Mouse (Mus musculus): ENCODE measurements around the gene Fev. TPM values are rescaled to one million over a fixed set of nuclear protein-coding genes. Genes with fewer than 3 reads are reported as not detected.
A peak's percentile ranks its signal among the peaks of the same experiment; 100 is the strongest.

The Fev gene
- total RNA-seq, 1 experiment from 2014 or later = not detected

DNA sequence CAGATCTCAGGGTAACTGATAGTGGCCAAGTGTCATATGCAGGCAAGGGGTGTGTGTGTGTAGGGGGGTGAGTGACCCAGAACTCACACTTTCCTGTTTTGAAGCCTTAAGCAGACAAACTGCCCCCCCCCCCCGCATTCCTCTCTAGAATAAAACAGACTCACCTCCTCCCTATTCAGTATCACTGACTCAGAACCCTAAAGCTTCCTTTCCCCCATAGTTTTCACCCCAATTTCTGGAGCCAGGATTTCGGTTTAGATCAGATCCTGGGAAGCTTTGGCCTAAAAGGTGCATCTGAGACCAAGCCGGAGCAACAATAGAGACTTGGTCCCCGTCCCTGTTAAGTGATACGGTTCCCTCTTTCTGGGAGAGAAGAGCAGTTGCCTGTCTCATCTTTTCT, 1.8 kb downstream of the Fev start:
- ATAC-seq (replicated peaks in 1 of 2; ENCODE audit: insufficient read depth in 1 of 2, low FRiP score in 2 of 2, low TSS enrichment in 1 of 2, low read depth in 1 of 2, poor library complexity in 2 of 2, severe bottlenecking in 2 of 2) = no peak

DNA sequence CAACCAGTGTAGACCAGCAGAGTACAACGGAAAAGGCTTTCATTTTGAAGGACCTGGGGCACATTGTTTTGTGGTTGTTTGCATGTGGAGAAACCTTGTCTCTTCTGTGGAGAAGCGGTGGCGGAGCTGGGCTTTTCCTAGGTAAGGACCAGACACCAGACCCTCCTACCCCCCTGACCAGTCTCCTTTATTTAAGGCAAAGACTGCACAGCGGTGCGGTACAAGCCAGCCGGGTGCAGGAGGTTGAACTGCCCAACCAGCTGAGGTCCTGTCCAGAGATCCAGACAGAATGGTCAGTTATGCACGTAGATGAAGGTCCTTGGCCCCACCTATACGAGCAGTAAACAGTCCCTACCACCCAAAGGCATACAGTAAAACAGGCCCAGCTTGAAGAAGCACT, 2.4 kb downstream of the Fev start:
- no peak for ATAC-seq (replicated peaks in 1 of 2; ENCODE audit: insufficient read depth in 1 of 2, low FRiP score in 2 of 2, low TSS enrichment in 1 of 2, low read depth in 1 of 2, poor library complexity in 2 of 2, severe bottlenecking in 2 of 2)

DNA sequence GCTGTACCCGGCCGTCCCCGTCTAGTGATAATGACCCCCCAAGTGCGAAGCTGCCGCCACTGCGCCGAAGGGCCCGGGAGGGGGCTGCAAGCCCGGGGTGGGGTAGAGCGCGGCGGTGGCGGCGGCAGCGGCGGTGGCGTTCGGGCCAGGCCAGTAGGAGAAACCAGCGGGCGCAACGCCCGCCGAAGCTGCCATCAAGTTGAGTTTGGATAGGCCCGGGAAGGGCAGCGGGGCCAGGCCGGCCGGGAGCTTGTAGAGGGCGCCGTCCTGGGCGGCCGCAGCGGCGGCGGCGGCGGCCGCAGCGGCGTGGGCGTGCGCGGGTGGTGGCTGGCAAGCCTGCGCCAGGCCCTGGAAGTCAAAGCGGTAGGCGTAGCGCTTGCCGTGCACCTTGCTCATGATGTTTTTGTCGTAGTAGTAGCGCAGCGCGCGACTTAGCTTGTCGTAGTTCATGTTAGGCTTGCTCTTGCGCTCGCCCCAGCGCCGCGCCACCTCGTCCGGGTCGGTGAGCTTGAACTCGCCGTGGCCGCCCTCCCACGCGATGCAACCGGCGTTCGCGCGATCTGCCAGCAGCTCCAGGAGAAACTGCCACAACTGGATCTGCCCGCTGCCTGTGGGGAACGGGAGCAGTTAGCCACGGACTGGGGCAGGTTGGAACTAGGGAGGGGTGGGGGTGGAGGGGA, 3.0 kb downstream of the Fev start:
- no peak for ATAC-seq (replicated peaks in 1 of 2; ENCODE audit: insufficient read depth in 1 of 2, low FRiP score in 2 of 2, low TSS enrichment in 1 of 2, low read depth in 1 of 2, poor library complexity in 2 of 2, severe bottlenecking in 2 of 2)

DNA sequence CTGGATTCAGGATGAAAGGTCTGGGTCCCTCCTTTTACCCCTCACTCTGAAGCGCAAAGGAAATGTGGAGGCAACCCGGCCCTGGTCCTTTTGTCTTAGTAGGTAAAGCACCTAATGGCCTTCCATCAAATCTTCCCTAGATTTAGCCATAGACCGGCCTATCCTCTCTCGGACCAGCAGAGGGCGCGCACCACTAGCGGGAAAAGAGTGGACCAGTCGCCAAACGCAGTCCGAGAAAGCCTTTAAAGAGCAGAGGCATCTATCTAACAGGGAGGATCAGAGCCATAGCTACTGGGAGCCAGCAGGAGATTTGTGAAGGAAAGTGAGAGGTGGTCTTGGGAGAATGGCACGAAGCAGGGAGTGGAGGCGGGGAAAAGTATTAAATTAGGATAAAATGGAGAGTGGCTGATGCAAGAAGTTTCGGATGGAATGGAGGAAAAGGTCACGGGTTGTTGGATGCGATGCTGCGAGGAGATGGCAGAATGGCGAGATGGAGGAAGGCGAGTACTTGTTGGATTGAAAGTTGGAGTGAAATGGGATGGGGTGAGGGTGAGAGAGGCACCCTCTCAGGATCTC, 4.3 kb downstream of the Fev start:
- ATAC-seq (replicated peaks in 1 of 2; ENCODE audit: insufficient read depth in 1 of 2, low FRiP score in 2 of 2, low TSS enrichment in 1 of 2, low read depth in 1 of 2, poor library complexity in 2 of 2, severe bottlenecking in 2 of 2) = peak; percentile 51 to 55; a peak in 2 of 4 replicates

DNA sequence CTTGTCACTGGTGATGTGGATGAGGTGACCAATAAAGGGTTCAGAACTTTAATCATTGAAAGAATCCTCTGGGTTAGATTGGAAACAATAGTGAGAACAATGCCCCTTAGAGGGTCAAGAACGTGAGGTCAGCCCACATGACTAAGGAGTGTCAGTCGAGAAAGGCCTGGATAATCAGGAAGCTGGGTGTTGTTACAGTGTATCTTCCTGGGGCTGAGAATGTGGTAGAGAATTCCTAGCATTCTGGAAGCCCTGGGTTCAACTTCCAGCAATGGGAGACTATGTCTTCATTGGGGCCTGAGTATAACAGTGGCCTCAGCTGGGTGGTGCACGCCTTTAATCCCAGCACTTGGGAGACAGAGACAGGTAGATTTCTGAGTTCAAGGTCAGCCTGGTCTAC, 8.0 kb downstream of the Fev start:
- ATAC-seq (replicated peaks in 1 of 2; ENCODE audit: insufficient read depth in 1 of 2, low FRiP score in 2 of 2, low TSS enrichment in 1 of 2, low read depth in 1 of 2, poor library complexity in 2 of 2, severe bottlenecking in 2 of 2) = no peak

DNA sequence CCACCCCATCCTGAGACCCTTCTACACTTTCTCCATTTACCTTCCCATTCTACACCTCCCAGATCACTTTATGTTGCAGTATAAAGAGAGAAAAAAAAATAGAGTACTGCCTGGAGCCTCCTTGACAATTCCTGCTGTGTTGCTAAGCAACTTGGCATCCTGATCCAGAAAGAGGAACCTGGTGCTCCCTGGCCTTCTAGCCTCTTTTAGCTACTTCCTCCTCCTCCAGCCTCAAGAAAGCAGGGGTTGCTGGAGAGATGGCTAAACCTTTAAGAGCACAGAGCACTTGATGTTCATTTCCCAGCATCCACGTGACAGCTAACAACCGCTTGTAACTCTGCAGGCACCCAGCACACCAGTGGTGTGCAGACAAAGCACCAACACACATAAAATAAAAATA, 13.0 kb downstream of the Fev start:
- ATAC-seq (replicated peaks in 1 of 2; ENCODE audit: insufficient read depth in 1 of 2, low FRiP score in 2 of 2, low TSS enrichment in 1 of 2, low read depth in 1 of 2, poor library complexity in 2 of 2, severe bottlenecking in 2 of 2) = peak in 1 of 2 experiments; percentile 36; a peak in 1 of 4 replicates

DNA sequence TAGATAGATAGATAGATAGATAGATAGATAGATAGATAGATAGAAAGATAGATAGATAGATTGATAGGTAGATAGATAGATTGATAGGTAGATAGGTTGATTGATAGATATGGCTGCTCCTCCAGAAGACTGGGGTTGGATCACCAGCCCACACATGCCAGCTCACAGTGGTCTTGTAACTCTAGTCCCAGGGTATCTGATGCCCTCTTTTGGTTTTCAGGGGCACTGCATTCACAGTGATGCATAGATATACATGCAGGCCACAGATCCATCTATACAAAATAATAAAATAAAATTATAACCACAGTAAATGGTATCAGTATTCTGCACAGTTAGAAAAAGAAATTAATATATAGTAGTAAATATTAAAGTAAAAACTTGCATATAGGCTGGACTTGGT, 23.4 kb downstream of the Fev start:
- ATAC-seq (replicated peaks in 1 of 2; ENCODE audit: insufficient read depth in 1 of 2, low FRiP score in 2 of 2, low TSS enrichment in 1 of 2, low read depth in 1 of 2, poor library complexity in 2 of 2, severe bottlenecking in 2 of 2) = no peak

DNA sequence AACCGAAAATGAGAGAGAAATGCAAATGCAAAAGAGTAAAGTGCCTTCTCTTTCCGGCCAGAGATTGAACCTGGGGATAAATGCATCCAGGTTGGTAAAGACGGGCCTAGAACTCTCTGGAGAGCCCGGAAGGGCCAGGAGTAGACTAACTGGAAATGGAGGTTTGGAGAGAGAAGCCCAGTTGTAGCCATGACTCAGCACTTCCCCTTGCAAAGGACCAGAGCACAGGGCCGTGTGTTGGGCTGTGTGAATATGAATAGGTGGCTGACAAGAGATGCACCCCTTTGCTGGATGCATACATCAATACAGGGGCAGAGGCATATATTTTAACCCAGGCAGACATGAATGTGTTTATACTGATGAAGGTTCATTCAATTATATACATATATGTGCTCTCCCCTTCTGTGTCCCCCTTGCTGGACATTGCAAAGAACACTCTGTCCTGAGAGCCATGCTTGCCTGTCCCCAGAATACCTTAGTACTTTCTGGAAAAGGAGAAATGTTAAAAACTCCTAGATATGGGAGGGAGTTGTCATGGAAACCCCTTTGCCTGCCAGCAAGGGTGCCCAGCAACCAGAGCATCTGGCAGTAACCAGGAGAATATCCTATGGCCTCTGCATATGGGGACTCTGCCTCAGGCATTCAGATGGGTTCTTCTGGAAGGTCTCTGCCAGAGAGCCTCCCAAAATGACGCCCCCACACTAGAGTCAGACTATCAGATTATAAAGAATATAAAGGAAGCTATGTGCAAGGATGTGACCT, 25.8 kb downstream of the Fev start:
- no peak for ATAC-seq (replicated peaks in 1 of 2; ENCODE audit: insufficient read depth in 1 of 2, low FRiP score in 2 of 2, low TSS enrichment in 1 of 2, low read depth in 1 of 2, poor library complexity in 2 of 2, severe bottlenecking in 2 of 2)

DNA sequence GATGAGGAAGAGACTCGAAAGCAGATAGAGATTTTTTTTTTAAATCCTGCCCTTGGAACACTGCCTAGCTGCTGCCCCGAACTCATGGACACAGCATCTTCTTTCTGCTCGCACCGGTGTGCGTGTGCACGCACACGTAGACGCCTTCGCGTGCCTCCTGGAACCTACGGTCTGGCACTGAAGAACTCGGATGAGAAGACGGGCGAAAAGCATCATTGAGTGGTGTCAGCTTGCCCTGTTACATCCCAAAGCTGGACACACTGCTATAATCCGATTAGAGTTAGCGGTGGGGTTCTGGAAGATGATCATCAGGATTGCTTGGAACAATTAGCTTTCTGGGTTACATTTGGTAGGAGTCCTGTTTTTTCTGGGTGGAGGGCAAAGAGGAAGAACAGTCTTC, 26.4 kb downstream of the Fev start:
- no peak for ATAC-seq (replicated peaks in 1 of 2; ENCODE audit: insufficient read depth in 1 of 2, low FRiP score in 2 of 2, low TSS enrichment in 1 of 2, low read depth in 1 of 2, poor library complexity in 2 of 2, severe bottlenecking in 2 of 2)

DNA sequence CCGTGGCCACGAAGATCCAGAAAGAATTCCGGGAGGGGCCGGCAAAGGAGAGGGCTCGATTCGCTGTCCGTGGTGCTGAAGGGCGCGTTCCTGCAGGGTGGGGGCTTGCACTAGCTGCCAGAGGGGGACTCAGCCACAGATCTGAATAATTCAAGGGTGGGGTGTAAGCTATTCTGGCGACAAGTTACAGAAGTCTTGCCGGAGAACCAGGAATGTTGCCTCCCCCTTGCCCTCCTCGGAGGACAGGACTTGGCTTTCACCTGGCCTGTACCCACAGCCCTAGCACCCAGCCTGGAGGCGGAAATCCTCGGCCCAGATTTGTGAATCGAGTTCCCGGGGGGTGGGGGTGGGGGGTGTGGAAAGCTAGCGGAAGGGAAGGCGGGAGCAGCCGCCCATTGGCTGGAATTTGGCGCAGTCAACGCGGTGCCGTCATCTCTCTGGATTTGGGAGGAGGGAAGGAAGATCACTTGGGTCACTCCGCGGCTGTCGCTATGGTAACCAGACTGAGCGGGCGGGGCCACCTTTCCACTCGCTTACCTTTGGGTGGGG, 27.0 kb downstream of the Fev start:
- ATAC-seq (replicated peaks in 1 of 2; ENCODE audit: insufficient read depth in 1 of 2, low FRiP score in 2 of 2, low TSS enrichment in 1 of 2, low read depth in 1 of 2, poor library complexity in 2 of 2, severe bottlenecking in 2 of 2) = no peak

DNA sequence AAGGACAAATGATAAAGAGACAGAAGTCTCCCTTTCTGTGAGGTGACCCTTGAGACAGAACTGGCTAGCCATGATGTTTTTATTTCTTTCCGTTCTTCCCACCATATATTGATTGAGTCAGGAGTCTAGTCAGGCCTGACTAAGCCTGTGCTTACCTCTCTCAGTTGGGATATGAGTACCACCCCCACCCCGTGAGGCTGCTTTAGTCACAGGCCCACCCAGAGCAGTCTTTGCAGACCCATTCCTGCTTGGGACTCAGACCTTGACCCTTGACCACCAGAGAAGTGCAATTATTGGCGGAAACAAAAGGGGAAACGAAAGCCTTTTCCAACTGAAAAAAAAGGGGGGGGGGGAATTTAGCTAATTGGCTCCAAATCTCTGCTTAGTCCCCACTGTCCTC, 27.5 kb downstream of the Fev start:
- no peak for ATAC-seq (replicated peaks in 1 of 2; ENCODE audit: insufficient read depth in 1 of 2, low FRiP score in 2 of 2, low TSS enrichment in 1 of 2, low read depth in 1 of 2, poor library complexity in 2 of 2, severe bottlenecking in 2 of 2)

DNA sequence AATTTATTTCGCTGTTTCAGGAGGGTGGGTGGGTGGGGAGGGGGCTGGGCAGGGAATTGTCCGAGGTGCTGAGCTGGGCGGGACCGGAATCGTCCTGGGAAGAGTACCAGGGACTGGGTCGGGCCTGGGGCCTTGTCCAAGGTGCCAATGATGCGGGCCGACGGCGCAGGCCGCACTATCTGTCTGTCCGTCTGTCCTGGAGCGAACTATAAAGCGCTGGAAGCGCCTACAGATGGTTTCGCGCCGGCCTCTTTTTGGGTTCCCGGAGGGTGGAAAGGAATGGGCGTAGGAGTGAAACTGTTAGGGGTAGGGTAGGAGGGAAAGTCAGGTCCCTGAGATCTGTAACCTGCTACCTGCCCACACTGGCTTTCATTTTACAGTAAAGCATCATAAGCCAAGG, 28.0 kb downstream of the Fev start:
- no peak for ATAC-seq (replicated peaks in 1 of 2; ENCODE audit: insufficient read depth in 1 of 2, low FRiP score in 2 of 2, low TSS enrichment in 1 of 2, low read depth in 1 of 2, poor library complexity in 2 of 2, severe bottlenecking in 2 of 2)

DNA sequence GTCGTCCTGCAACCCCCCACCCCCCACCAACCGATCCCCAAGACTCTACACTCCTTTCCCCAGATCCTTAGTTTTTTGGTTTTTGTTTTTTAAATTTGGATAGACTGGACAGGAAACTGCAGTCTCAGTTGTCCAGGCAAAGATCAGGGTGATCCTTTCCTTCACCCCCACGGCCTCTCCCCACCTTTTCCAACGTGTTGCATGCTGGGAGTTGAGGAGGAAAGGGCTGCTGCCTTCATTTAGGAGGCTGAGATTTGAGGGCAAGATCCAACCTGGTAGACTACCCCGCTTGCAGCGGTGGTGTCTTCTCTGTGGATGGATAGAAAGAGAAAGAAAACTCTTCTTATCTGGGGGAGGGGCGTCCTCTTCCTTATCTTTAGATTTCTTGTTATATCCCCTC, 28.4 kb downstream of the Fev start:
- ATAC-seq (replicated peaks in 1 of 2; ENCODE audit: insufficient read depth in 1 of 2, low FRiP score in 2 of 2, low TSS enrichment in 1 of 2, low read depth in 1 of 2, poor library complexity in 2 of 2, severe bottlenecking in 2 of 2) = no peak

DNA sequence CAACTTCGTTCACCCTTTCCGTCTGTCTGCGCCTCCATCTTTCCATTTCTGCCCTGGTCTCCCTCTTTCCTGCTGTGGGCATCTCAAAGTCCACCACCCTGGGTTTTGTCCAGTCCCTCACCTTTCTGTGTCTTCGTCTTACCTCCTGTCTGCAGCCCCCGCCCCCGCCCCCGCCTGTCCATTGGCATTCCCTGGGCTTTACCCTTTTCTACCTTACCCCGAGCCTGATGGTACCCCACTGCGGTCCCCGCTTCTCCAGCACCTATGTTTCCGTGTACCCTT, 28.8 kb downstream of the Fev start:
- ATAC-seq (replicated peaks in 1 of 2; ENCODE audit: insufficient read depth in 1 of 2, low FRiP score in 2 of 2, low TSS enrichment in 1 of 2, low read depth in 1 of 2, poor library complexity in 2 of 2, severe bottlenecking in 2 of 2) = no peak

DNA sequence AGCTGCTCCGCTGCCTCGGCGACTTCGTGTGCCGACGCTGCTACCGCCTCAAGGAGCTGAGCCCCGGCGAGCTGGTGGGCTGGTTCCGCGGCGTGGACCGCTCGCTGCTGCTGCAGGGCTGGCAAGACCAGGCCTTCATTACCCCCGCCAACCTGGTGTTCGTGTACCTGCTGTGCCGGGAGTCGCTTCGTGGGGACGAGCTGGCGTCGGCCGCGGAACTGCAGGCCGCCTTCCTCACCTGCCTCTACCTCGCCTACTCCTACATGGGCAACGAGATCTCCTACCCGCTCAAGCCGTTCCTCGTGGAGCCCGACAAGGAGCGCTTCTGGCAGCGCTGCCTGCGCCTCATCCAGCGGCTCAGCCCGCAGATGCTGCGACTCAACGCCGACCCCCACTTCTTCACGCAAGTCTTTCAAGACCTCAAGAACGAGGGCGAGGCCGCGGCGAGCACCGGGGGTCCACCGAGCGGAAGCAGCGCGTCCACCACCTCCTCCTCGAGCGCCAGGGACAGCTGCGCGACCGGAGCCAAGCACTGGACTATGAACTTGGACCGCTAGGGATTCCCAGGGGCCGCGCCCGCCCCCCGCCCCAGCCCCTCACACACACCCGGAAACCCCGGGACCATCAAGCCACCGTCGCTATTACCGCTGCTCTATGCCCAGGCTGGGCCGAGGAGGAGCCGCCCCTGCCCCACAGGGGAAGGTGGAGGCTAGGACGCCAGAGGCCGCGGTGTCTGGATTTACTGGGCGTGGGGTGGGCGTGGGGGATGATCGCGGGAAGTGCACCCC, 29.4 kb downstream of the Fev start:
- no peak for ATAC-seq (replicated peaks in 1 of 2; ENCODE audit: insufficient read depth in 1 of 2, low FRiP score in 2 of 2, low TSS enrichment in 1 of 2, low read depth in 1 of 2, poor library complexity in 2 of 2, severe bottlenecking in 2 of 2)

DNA sequence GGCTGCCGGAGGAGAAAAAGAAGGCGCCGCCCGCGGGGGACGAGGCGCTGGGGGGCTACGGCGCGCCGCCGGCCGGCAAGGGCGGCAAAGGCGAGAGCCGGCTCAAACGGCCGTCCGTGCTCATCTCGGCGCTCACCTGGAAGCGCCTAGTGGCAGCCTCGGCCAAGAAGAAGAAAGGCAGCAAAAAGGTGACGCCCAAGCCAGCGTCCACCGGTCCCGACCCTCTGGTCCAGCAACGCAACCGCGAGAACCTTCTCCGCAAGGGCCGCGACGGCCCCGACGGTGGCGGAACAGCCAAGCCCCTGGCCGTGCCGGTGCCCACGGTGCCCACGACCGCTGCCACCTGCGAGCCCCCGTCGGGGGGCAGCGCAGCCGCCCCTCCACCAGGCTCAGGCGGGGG, 30.1 kb downstream of the Fev start:
- ATAC-seq (replicated peaks in 1 of 2; ENCODE audit: insufficient read depth in 1 of 2, low FRiP score in 2 of 2, low TSS enrichment in 1 of 2, low read depth in 1 of 2, poor library complexity in 2 of 2, severe bottlenecking in 2 of 2) = no peak

DNA sequence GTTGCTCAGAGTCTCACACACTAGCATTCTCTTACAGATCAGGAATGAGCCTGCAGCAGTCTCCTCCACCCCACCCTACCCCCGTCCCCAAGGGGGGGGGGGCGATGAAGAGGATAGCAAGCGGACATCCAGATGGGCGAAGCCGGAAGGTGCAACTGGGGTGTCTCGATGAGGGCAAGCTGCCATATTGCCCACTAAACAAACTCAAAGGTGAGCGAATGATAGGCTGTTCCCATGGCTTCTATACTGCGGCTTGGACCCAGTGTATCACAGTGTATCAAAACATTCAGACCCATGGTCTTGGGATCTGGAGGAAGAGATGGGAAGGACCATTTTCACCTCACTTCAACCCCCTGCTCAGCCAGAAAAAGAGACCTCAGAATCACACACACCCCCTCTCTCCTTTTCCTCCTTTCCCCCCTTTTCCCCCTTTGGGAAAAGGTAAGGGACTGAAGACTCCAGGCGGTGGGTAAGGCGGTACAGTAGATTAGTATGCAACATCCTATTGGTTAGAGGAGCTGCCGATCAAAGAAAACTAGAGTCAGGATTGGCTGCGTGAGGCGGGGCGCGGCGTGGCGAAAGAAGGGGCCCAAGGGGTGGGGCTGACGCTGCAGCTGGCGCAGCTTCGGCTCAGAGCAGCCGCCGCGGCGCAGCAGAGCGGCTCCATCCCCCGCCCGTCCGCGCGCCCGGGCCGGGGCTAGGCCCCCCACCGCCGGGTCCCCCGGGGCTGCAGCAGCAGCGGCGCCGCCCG, 30.7 kb downstream of the Fev start, which contains the start of gene Cdk5r2:
Cdk5r2 (plus strand) TSS at position 629 of the 751 bp plus-strand sequence.
- peak; percentile 85 to 92 for ATAC-seq (replicated peaks in 1 of 2; ENCODE audit: insufficient read depth in 1 of 2, low FRiP score in 2 of 2, low TSS enrichment in 1 of 2, low read depth in 1 of 2, poor library complexity in 2 of 2, severe bottlenecking in 2 of 2)

Measured in hematopoietic stem cell, adult 5-6 weeks (primary cell).